Mouse (Mus musculus): ENCODE measurements around the gene Itgae. TPM values are rescaled to one million over a fixed set of nuclear protein-coding genes. Genes with fewer than 3 reads are reported as not detected.

Gene Itgae
- polyA plus RNA-seq (2015; fragmentation: Nextera tagmentation; extraction: Ambion mirVana): 0.21 and 0.28 TPM in 2 replicates

GRCm38 (mm10) chr11:73090283-73090682 lies at the start of gene Itgae:
Gene Itgae, plus strand, starts transcription at chr11:73090583.
- H3K4me2 ChIP-seq (replicated peaks): no peak within 1 kb of the TSS
- WGBS: 86% methylated on average over 4 of the region's 4 CpGs
- H3K27me3 ChIP-seq: no peaks in the 10 kb centered on the region
- H3K27ac ChIP-seq: no peak within 1 kb of the TSS
- no peaks in the 10 kb centered on the region for H3K9me3 ChIP-seq
- no peaks in the 10 kb centered on the region for H3K36me3 ChIP-seq
- no peak for ATAC-seq
- H3K9ac ChIP-seq (replicated peaks): no peak within 1 kb of the TSS
- H3K4me1 ChIP-seq (replicated peaks): no peaks in the 10 kb centered on the region
- H3K4me3 ChIP-seq (replicated peaks): no peak within 1 kb of the TSS

- Histone ChIP-seq H3K36me3 (peaks cover 17% of the 10 kb centered on the region), H3K9ac (replicated peaks) (no peak overlapping the region), H3K27me3 (no peaks in the 10 kb centered on the region), H3K27ac (no peak overlapping the region), H3K4me2 (replicated peaks) (no peak overlapping the region), H3K9me3 (no peaks in the 10 kb centered on the region), H3K4me1 (replicated peaks) (peaks cover 9% of the 10 kb centered on the region), H3K4me3 (replicated peaks) (no peak overlapping the region)
- ATAC-seq: no peak
- WGBS: 61% methylated on average over 6 of the region's 6 CpGs
Observed at GRCm38 (mm10) chr11:73044229-73044755, 46.1 kb upstream of the Itgae start.

GRCm38 (mm10) chr11:73044789-73045188 lies 45.6 kb upstream of the Itgae start:
- ATAC-seq: no peak

GRCm38 (mm10) chr11:73047542-73047996 lies 42.8 kb upstream of the Itgae start, which contains the start of gene Ncbp3:
Gene Ncbp3, plus strand, starts transcription at chr11:73047783.
- Histone ChIP-seq H3K4me2 (replicated peaks) (peak within 1 kb of the TSS; percentile 80), H3K27ac (peak within 1 kb of the TSS; percentile 89), H3K9ac (replicated peaks) (peak within 1 kb of the TSS; percentile 93), H3K36me3 (peaks cover 13% of the 10 kb centered on the region), H3K27me3 (no peaks in the 10 kb centered on the region), H3K9me3 (no peaks in the 10 kb centered on the region), H3K4me3 (replicated peaks) (peak within 1 kb of the TSS; percentile 77), H3K4me1 (replicated peaks) (peaks cover 15% of the 10 kb centered on the region)
- ATAC-seq: peak; percentile 97
- WGBS: under 1% methylated on average over 39 of the region's 39 CpGs

More at GRCm38 (mm10) chr11:73044789-73045188, 45.6 kb upstream of the Itgae start:
- Histone ChIP-seq H3K4me1 (replicated peaks) (peaks cover 13% of the 10 kb centered on the region), H3K27me3 (no peaks in the 10 kb centered on the region), H3K36me3 (peaks cover 17% of the 10 kb centered on the region), H3K4me3 (replicated peaks) (no peak overlapping the region), H3K4me2 (replicated peaks) (no peak overlapping the region), H3K9me3 (no peaks in the 10 kb centered on the region), H3K9ac (replicated peaks) (no peak overlapping the region), H3K27ac (no peak overlapping the region)
- 72% methylated on average over 4 of the region's 4 CpGs for WGBS

- no peaks in the 10 kb centered on the region for H3K9me3 ChIP-seq
- no peaks in the 10 kb centered on the region for H3K27me3 ChIP-seq
- H3K4me1 ChIP-seq (replicated peaks): peaks cover 15% of the 10 kb centered on the region
- H3K36me3 ChIP-seq: peaks cover 15% of the 10 kb centered on the region
- peak; percentile 80 for ATAC-seq
- peak overlapping the region; percentile 89 for H3K27ac ChIP-seq
- H3K9ac ChIP-seq (replicated peaks): peak overlapping the region; percentile 93
- 1% methylated on average over 54 of the region's 55 CpGs for WGBS
- peak overlapping the region; percentile 80 for H3K4me2 ChIP-seq (replicated peaks)
- peak overlapping the region; percentile 77 for H3K4me3 ChIP-seq (replicated peaks)
Observed at GRCm38 (mm10) chr11:73048030-73048876, 42.1 kb upstream of the Itgae start.

GRCm38 (mm10) chr11:73049335-73049734 lies 41.0 kb upstream of the Itgae start:
- H3K27me3 ChIP-seq: no peaks in the 10 kb centered on the region
- ATAC-seq: no peak
- no peaks in the 10 kb centered on the region for H3K9me3 ChIP-seq
- H3K4me2 ChIP-seq (replicated peaks): peak overlapping the region; percentile 80
- 5% methylated on average over 4 of the region's 4 CpGs for WGBS
- H3K4me1 ChIP-seq (replicated peaks): peaks cover 15% of the 10 kb centered on the region
- peak overlapping the region; percentile 77 for H3K4me3 ChIP-seq (replicated peaks)
- H3K36me3 ChIP-seq: peaks cover 26% of the 10 kb centered on the region
- peak overlapping the region; percentile 93 for H3K9ac ChIP-seq (replicated peaks)
- H3K27ac ChIP-seq: peak overlapping the region; percentile 61

GRCm38 (mm10) chr11:73052795-73053194 lies 37.6 kb upstream of the Itgae start:
- no peak overlapping the region for H3K9ac ChIP-seq (replicated peaks)
- no peak overlapping the region for H3K4me2 ChIP-seq (replicated peaks)
- H3K27ac ChIP-seq: no peak overlapping the region
- H3K9me3 ChIP-seq: no peaks in the 10 kb centered on the region
- WGBS: 97% methylated on average over 1 of the region's 1 CpGs
- peaks cover 58% of the 10 kb centered on the region for H3K36me3 ChIP-seq
- peaks cover 15% of the 10 kb centered on the region for H3K4me1 ChIP-seq (replicated peaks)
- no peak for ATAC-seq
- H3K4me3 ChIP-seq (replicated peaks): no peak overlapping the region
- H3K27me3 ChIP-seq: no peaks in the 10 kb centered on the region

- no peak overlapping the region for H3K27ac ChIP-seq
- no peaks in the 10 kb centered on the region for H3K9me3 ChIP-seq
- no peak overlapping the region for H3K4me2 ChIP-seq (replicated peaks)
- no peak overlapping the region for H3K4me3 ChIP-seq (replicated peaks)
- ATAC-seq: no peak
- no peaks in the 10 kb centered on the region for H3K4me1 ChIP-seq (replicated peaks)
- WGBS: 96% methylated on average over 5 of the region's 5 CpGs
- peaks cover 69% of the 10 kb centered on the region for H3K36me3 ChIP-seq
- H3K9ac ChIP-seq (replicated peaks): no peak overlapping the region
- H3K27me3 ChIP-seq: no peaks in the 10 kb centered on the region
Observed at GRCm38 (mm10) chr11:73057701-73058100, 32.7 kb upstream of the Itgae start.

GRCm38 (mm10) chr11:73059630-73060029 lies 30.8 kb upstream of the Itgae start:
- H3K4me2 ChIP-seq (replicated peaks): no peak overlapping the region
- H3K4me3 ChIP-seq (replicated peaks): no peak overlapping the region
- no peaks in the 10 kb centered on the region for H3K27me3 ChIP-seq
- peaks cover 57% of the 10 kb centered on the region for H3K36me3 ChIP-seq
- no peak overlapping the region for H3K27ac ChIP-seq
- H3K9ac ChIP-seq (replicated peaks): no peak overlapping the region
- H3K9me3 ChIP-seq: no peaks in the 10 kb centered on the region
- WGBS: 86% methylated on average over 3 of the region's 3 CpGs
- ATAC-seq: no peak
- H3K4me1 ChIP-seq (replicated peaks): no peaks in the 10 kb centered on the region

- ATAC-seq: no peak
- Histone ChIP-seq H3K4me2 (replicated peaks) (no peak overlapping the region), H3K9me3 (no peaks in the 10 kb centered on the region), H3K27me3 (no peaks in the 10 kb centered on the region), H3K4me3 (replicated peaks) (no peak overlapping the region), H3K9ac (replicated peaks) (no peak overlapping the region), H3K36me3 (peaks cover 50% of the 10 kb centered on the region), H3K27ac (no peak overlapping the region), H3K4me1 (replicated peaks) (no peaks in the 10 kb centered on the region)
- WGBS: 94% methylated on average over 3 of the region's 3 CpGs
Observed at GRCm38 (mm10) chr11:73061413-73061812, 29.0 kb upstream of the Itgae start.

GRCm38 (mm10) chr11:73071839-73072238 lies 18.5 kb upstream of the Itgae start:
- Histone ChIP-seq H3K27me3 (no peaks in the 10 kb centered on the region), H3K9ac (replicated peaks) (no peak overlapping the region), H3K27ac (no peak overlapping the region), H3K36me3 (peaks cover 86% of the 10 kb centered on the region), H3K4me3 (replicated peaks) (no peak overlapping the region), H3K4me2 (replicated peaks) (no peak overlapping the region), H3K4me1 (replicated peaks) (0 out of 2 replicates have a peak, but pooled peaks cover 2% of the 10 kb centered on the region), H3K9me3 (no peaks in the 10 kb centered on the region)
- ATAC-seq: no peak
- WGBS: 88% methylated on average over 3 of the region's 3 CpGs

- 64% methylated on average over 4 of the region's 4 CpGs for WGBS
- Histone ChIP-seq H3K4me1 (replicated peaks) (0 out of 2 replicates have a peak, but pooled peaks cover 3% of the 10 kb centered on the region), H3K36me3 (peaks cover 82% of the 10 kb centered on the region), H3K9ac (replicated peaks) (no peak overlapping the region), H3K27ac (no peak overlapping the region), H3K9me3 (no peaks in the 10 kb centered on the region), H3K4me2 (replicated peaks) (no peak overlapping the region), H3K4me3 (replicated peaks) (no peak overlapping the region), H3K27me3 (no peaks in the 10 kb centered on the region)
- ATAC-seq: no peak
Observed at GRCm38 (mm10) chr11:73076295-73076694, 14.1 kb upstream of the Itgae start.

Measured in midbrain, embryonic 13.5 days (tissue).